Mouse (Mus musculus): ENCODE measurements at regions not wholly inside any gene's neighbourhood (a gene's known extent, or its start where the extent isn't known, plus 50 kb on each side); places are given as distances from the start of the nearest gene placed in this dataset.
"Not testable (repeated sequence)": the region's sequence is repeated elsewhere in the genome, so short reads cannot be mapped to it uniquely, and the experiment has no call there.

DNA sequence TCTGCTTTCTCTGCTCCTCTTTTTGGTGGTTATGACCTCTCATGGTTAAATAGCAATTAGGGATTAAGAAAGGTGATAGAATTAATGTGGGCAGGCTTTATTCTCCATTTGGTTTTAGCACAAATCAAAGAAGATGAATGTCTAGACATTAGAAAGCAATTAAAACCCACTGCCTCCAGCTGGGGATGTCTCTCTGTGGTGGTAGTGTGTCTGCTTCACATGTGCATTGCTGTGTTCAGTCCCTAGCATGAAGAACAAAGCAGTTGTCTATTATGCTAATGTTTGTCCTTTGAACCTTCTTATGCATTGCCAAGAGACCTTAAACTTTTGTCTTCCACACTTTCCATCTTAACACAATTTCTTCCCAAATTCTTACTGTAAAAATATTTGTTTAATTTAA lies 379.5 kb upstream of the Slc39a10 start:
- H3K9me3 ChIP-seq (replicated peaks) = no peaks in the 10 kb centered on the region
- no peaks in the 10 kb centered on the region for H3K4me1 ChIP-seq
- DNase-seq (ENCODE audit: low spot score) = no peak

DNA sequence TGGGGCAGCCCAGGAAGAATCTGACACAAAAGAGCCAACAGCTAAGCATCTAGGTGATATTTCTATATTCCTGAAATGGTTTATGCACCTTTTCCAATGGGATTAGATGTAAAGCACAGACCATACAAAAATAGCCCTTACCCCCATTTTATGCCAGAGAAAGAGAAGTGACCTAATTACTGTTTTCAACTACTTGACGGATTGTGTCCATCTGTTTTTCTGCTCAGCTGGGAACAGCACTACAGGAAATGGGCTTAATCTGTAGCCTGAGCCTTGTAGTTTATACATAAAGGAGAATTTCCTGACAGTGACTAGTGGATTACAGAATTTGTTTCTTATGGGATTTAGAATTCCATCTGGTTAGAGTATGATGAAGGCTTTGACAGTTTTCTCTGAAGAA lies 371.0 kb upstream of the Slc39a10 start:
- no peak for DNase-seq (ENCODE audit: low spot score)
- Histone ChIP-seq H3K9me3 (replicated peaks) (no peaks in the 10 kb centered on the region), H3K36me3 (no peaks in the 10 kb centered on the region), H3K27me3 (ENCODE audit: low read depth, poor library complexity, severe bottlenecking) (no peaks in the 10 kb centered on the region), H3K4me3 (no peak overlapping the region), H3K4me1 (peaks cover 6% of the 10 kb centered on the region; the same call in 1 of the 2 replicates), H3K27ac (no peak overlapping the region)
- WGBS = 26% methylated on average over 1 of the region's 1 CpGs

More for the DNA sequence above, 379.5 kb upstream of the Slc39a10 start:
- no peaks in the 10 kb centered on the region for H3K27me3 ChIP-seq (ENCODE audit: low read depth, poor library complexity, severe bottlenecking)
- H3K36me3 ChIP-seq = no peaks in the 10 kb centered on the region
- H3K4me3 ChIP-seq = no peak overlapping the region
- no peak overlapping the region for H3K27ac ChIP-seq

DNA sequence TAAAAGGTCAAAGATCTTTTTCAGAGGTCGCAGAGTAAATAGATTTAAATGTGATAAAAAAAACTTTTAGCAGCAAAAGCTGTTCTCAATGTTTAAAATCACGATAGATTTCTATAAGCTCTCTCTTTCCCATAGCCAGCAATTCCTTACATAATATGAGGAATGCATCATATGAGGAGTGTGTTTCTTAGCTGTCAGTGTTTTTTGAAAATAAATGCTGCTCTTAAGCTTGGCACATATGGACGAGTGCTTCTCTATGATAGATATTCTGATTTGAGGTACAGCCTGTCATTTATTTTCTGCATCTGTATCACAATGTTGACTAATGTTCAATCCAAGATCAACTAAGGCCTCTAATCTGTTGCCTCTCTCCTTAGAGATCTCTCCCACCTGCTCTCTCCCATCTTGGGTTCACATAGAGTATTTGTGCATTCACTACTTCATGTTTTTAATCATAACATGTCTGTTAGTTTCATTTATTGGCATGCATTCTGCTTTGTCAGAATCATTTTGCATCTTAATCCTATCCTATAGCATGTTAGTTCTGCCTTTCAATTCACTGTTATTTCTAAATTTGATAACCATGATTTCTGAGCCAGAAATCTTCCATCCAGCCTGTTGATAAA lies 369.0 kb upstream of the Slc39a10 start:
- Histone ChIP-seq H3K4me1 (peaks cover 6% of the 10 kb centered on the region; the same call in 1 of the 2 replicates), H3K4me3 (no peak overlapping the region), H3K27me3 (ENCODE audit: low read depth, poor library complexity, severe bottlenecking) (no peaks in the 10 kb centered on the region), H3K9me3 (replicated peaks) (no peaks in the 10 kb centered on the region), H3K36me3 (no peaks in the 10 kb centered on the region), H3K27ac (no peak overlapping the region)
- no peak for DNase-seq (ENCODE audit: low spot score)
- 81% methylated on average over 3 of the region's 3 CpGs for WGBS

DNA sequence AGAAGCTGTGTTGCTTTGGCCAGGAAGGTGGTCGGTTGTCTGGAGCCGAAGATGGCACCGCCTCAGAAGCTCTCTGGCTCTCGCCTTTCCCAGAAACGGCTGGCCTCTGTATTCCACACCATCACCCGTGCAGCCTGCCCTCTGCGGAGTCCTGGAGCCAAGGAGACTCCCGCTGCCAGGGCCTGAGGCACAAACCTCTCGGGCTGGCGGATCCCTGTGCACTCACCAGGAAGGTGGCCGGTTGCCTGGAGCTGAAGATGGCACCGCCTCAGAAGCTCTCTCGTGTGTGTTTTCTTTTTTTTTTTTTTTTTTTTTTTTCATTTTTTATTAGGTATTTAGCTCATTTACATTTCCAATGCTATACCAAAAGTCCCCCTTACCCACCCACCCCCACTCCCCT lies 358.1 kb upstream of the Slc39a10 start:
- H3K27ac ChIP-seq; H3K36me3 ChIP-seq; H3K9me3 ChIP-seq (replicated peaks); H3K4me3 ChIP-seq; H3K4me1 ChIP-seq; H3K27me3 ChIP-seq (ENCODE audit: low read depth, poor library complexity, severe bottlenecking); DNase-seq (ENCODE audit: low spot score): not testable (repeated sequence)
- WGBS = 90% methylated on average over 13 of the region's 13 CpGs

DNA sequence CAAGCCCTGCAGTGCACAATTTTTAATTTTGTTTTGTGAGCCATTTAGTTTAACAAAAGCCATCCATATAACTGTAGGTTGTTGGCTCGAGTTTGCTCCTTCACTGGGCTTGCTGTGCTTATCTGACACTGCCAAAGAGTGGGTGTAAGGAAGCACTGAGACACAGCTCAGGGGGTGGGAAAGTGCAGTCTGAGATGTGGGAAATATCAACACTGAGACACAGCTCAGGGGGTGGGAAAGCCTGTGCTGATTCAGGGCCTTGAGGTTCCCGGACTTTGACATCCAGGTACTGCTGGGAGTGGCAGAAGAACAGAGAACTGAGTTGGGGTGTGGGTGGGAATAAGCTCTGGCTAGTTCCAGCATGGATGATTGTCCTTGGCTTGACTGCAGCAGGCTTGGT lies 324.4 kb upstream of the Slc39a10 start:
- no peaks in the 10 kb centered on the region for H3K27me3 ChIP-seq (ENCODE audit: low read depth, poor library complexity, severe bottlenecking)
- H3K4me1 ChIP-seq = no peaks in the 10 kb centered on the region
- WGBS = 81% methylated on average over 2 of the region's 2 CpGs
- H3K4me3 ChIP-seq = no peak overlapping the region
- DNase-seq (ENCODE audit: low spot score) = no peak
- no peaks in the 10 kb centered on the region for H3K36me3 ChIP-seq
- no peak overlapping the region for H3K27ac ChIP-seq
- no peaks in the 10 kb centered on the region for H3K9me3 ChIP-seq (replicated peaks)

DNA sequence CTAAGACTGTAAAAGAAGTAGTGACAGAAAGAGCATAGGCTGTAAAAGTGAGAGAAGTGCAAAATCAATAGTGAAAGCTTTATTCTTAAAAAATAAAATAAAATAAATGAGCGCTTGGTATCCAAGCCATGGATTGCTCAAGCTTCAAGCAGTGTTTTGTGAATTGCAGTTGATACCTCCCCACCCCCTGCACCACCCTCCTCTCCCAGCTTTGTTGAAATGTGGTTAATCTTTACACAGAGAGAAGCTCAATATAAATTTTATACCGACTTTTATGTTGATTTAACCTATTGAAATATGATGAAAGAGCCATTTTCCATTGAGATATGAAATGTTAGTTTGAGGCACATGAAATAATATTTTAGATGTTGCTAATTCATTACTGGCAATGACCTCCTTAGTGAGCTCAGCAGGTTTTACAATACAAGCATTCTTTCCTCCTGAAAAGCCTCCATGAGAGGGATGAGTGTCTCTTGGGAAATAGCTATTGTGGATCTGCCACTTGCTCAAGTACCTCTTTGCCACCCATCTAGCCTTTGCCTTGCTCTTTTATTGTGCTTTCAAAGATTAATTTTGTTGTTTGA lies 323.9 kb upstream of the Slc39a10 start:
- WGBS = 75% methylated on average over 2 of the region's 2 CpGs
- no peaks in the 10 kb centered on the region for H3K4me1 ChIP-seq
- H3K4me3 ChIP-seq = no peak overlapping the region
- DNase-seq (ENCODE audit: low spot score) = no peak
- H3K27me3 ChIP-seq (ENCODE audit: low read depth, poor library complexity, severe bottlenecking) = no peaks in the 10 kb centered on the region
- H3K36me3 ChIP-seq = no peaks in the 10 kb centered on the region
- no peak overlapping the region for H3K27ac ChIP-seq
- H3K9me3 ChIP-seq (replicated peaks) = no peaks in the 10 kb centered on the region

DNA sequence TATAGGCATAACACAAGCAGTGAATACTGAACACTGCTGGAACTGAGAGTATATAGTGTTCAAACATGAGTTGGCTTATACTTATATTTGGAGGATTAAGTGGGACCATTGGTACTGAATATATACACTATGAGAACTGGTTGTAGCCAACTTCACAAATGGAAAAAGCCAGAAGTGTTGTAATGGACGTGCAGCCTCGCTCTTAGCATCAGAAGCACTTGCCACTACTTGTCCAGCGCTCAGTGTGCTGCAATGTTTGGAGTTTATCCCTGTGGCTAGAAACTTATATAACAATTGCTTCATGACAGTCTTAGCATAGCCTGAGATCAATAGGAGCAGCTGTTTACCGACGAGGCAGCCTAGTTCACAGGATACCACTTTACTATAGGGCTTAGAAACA lies 320.8 kb upstream of the Slc39a10 start:
- Histone ChIP-seq H3K36me3 (no peaks in the 10 kb centered on the region), H3K27ac (no peak overlapping the region), H3K27me3 (ENCODE audit: low read depth, poor library complexity, severe bottlenecking) (no peaks in the 10 kb centered on the region), H3K4me3 (no peak overlapping the region), H3K9me3 (replicated peaks) (no peaks in the 10 kb centered on the region), H3K4me1 (no peaks in the 10 kb centered on the region)
- DNase-seq (ENCODE audit: low spot score) = no peak
- 81% methylated on average over 5 of the region's 5 CpGs for WGBS

DNA sequence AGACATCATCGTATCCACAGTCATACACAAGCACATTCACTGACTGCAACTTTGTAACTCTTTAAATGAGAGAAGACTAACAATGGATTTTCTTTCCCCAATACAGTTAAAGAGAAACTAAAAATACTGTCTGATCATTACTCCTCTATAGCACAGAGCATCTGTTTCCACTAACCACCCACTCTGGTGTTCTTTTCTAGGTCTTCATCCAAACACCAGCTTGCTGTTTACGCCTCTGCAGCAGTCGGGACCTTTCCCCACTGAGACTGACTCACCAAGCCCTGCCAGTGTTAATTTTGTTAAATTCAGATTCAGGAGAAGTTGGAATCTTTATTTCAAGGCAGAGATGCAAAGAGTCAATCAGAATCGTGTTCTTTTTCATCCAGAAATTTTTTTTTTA lies 300.3 kb upstream of the Slc39a10 start:
- H3K4me3 ChIP-seq = no peak overlapping the region
- 88% methylated on average over 4 of the region's 4 CpGs for WGBS
- no peaks in the 10 kb centered on the region for H3K4me1 ChIP-seq
- H3K27ac ChIP-seq = no peak overlapping the region
- DNase-seq (ENCODE audit: low spot score) = no peak
- no peaks in the 10 kb centered on the region for H3K36me3 ChIP-seq
- no peaks in the 10 kb centered on the region for H3K27me3 ChIP-seq (ENCODE audit: low read depth, poor library complexity, severe bottlenecking)
- no peaks in the 10 kb centered on the region for H3K9me3 ChIP-seq (replicated peaks)

DNA sequence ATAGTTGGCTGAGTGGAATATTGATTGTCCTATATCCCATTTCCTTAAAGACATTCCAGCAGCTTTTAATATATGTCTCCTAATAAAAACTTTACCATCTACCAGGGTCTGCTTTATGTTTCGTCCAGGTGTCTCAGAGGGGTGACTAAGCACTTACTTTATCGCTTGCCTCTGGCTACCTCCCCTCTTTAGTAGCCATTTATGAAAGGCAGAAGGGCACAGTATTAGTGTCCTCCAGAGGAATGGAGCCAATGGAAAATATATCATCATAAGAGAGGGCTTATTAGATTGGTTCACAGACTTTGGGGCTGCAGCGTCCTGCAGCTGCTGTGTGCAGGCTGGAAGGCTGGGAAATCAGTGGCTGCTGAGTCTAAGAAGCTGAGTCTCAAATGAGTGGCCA lies 271.8 kb upstream of the Slc39a10 start:
- H3K27ac ChIP-seq = no peak overlapping the region
- H3K9me3 ChIP-seq (replicated peaks) = no peaks in the 10 kb centered on the region
- no peak for DNase-seq (ENCODE audit: low spot score)
- H3K4me1 ChIP-seq = peaks cover 19% of the 10 kb centered on the region; the same call in 1 of the 2 replicates
- no peaks in the 10 kb centered on the region for H3K27me3 ChIP-seq (ENCODE audit: low read depth, poor library complexity, severe bottlenecking)
- no peak overlapping the region for H3K4me3 ChIP-seq
- H3K36me3 ChIP-seq = no peaks in the 10 kb centered on the region
- WGBS = 71% methylated on average over 3 of the region's 3 CpGs

DNA sequence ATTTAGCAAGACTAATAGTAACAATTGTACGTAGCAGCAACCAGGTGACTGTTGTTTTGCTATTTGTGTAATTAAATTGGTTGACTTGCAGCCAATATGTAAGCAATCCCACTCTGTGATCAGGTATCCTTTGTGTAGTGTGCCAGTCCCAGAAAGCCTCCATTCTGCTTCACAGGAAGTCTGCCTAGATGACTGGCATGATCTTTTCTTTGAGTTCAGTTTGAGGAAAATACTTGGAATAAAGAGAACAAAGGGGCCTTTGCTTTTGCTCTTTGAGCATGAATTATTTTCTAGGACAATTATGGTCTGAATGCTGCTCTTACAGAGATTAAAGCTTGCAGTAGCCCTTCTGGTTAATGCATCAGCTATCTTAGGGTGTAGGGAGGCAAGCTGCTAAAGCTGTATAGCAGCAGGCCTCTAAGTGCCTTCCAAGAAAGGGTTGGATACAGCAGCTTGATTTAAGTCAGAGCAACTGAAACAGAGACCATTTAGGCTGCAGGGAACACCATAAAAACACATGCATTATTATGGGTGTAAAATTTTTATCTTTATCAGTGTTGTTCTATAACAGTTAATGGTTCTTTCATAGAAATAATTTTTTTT lies 271.3 kb upstream of the Slc39a10 start:
- no peak for DNase-seq (ENCODE audit: low spot score)
- H3K4me1 ChIP-seq = peaks cover 19% of the 10 kb centered on the region; the same call in 1 of the 2 replicates
- WGBS = 89% methylated on average over 1 of the region's 1 CpGs
- H3K36me3 ChIP-seq = no peaks in the 10 kb centered on the region
- no peaks in the 10 kb centered on the region for H3K27me3 ChIP-seq (ENCODE audit: low read depth, poor library complexity, severe bottlenecking)
- H3K9me3 ChIP-seq (replicated peaks) = no peaks in the 10 kb centered on the region
- H3K27ac ChIP-seq = no peak overlapping the region; the same call in 1 of the 2 replicates
- H3K4me3 ChIP-seq = no peak overlapping the region

DNA sequence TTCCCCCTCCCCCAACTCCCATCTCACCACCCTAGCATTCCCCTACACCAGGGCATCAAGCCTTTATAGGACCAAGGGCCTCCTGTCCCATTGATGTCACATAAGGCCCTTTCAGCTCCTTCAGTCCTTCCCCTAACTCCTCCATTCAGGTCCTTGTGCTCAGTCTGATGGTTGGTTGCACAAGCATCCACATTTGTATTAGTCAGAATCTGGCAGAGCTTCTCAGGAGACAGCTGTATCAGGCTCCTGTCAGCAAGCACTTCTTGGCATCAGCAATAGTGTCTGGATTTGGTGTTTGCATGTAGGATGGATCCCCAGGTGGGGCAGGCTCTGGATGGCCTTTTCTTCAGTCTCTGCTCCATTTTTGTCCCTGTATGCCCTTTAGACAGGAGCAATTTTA lies 237.4 kb upstream of the Slc39a10 start:
- H3K36me3 ChIP-seq; H3K4me1 ChIP-seq; H3K4me3 ChIP-seq; DNase-seq (ENCODE audit: low spot score); H3K9me3 ChIP-seq (replicated peaks); H3K27ac ChIP-seq; H3K27me3 ChIP-seq (ENCODE audit: low read depth, poor library complexity, severe bottlenecking): not testable (repeated sequence)

DNA sequence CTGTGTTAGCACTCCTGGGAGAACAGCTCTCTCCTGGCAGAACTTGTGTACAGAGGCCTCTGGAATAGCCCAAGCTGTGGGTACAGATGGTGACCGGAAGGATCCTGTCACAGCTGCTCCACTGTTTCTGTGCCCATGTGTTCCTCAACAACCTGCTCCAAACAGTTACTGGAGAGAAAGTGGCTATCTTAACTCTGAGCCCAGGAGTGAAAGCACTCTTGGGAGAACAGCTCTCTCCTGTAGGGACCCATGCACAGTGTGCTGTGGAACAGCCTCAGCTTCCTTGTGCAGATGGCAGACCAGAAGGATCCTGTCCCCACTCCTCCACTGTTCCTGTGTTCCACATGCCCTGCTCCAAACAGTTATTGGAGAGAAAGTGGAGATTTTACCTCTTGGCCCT lies 227.0 kb upstream of the Slc39a10 start:
- WGBS = 78% methylated on average over 1 of the region's 1 CpGs
- DNase-seq (ENCODE audit: low spot score) = no peak
- Histone ChIP-seq H3K9me3 (replicated peaks) (no peaks in the 10 kb centered on the region), H3K27me3 (ENCODE audit: low read depth, poor library complexity, severe bottlenecking) (no peaks in the 10 kb centered on the region), H3K27ac (no peak overlapping the region), H3K4me1 (no peaks in the 10 kb centered on the region), H3K4me3 (no peak overlapping the region), H3K36me3 (no peaks in the 10 kb centered on the region)

DNA sequence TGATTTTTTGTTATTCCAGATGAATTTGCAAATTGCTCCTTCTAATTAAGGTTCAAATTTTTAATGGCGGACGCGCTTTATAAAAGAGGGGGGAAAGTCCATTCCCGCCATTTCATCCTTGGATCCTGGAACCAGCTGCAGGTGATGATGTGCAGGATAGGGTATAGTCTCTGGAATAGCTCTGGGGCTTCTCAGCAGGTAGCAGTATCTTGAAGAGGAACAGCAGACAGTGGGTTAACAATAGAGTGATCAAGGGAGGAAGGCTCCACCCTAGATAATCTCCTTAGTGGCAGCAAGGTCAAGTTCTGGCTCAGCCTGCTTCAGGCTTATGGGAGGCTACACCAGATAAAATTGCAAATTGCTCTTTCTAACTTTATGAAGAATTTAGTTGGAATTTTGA lies 224.0 kb upstream of the Slc39a10 start:
- not testable (repeated sequence) for H3K9me3 ChIP-seq (replicated peaks); H3K27ac ChIP-seq; DNase-seq (ENCODE audit: low spot score); H3K27me3 ChIP-seq (ENCODE audit: low read depth, poor library complexity, severe bottlenecking); H3K36me3 ChIP-seq; H3K4me3 ChIP-seq; H3K4me1 ChIP-seq
- 95% methylated on average over 4 of the region's 4 CpGs for WGBS

DNA sequence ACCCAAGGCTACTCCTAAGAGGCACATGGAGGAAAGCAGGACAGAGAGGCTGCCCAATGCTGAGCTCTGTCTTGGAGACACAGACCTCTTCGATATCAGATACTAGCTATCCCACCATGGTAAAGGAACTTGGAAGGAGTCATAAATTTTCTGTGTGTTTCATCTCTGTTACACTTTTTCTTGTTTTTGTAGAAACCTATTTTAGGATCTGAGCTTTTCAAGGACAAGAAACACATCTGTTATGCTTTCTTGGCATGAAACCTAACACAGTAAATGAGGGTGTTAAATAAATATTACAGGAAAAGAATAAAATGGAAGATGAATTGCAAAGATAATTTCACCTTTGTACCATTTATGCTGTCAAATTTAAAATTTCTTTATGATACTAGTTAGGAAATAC lies 219.8 kb upstream of the Slc39a10 start:
- Histone ChIP-seq H3K9me3 (replicated peaks) (no peaks in the 10 kb centered on the region), H3K27me3 (ENCODE audit: low read depth, poor library complexity, severe bottlenecking) (no peaks in the 10 kb centered on the region), H3K4me3 (no peak overlapping the region), H3K27ac (no peak overlapping the region), H3K4me1 (no peaks in the 10 kb centered on the region), H3K36me3 (no peaks in the 10 kb centered on the region)
- DNase-seq (ENCODE audit: low spot score) = no peak
- 90% methylated on average over 1 of the region's 1 CpGs for WGBS

All from limb, embryonic 10.5 days (tissue).